Mouse (Mus musculus): ENCODE data around the gene Aldh6a1.

Aldh6a1 gene

DNA sequence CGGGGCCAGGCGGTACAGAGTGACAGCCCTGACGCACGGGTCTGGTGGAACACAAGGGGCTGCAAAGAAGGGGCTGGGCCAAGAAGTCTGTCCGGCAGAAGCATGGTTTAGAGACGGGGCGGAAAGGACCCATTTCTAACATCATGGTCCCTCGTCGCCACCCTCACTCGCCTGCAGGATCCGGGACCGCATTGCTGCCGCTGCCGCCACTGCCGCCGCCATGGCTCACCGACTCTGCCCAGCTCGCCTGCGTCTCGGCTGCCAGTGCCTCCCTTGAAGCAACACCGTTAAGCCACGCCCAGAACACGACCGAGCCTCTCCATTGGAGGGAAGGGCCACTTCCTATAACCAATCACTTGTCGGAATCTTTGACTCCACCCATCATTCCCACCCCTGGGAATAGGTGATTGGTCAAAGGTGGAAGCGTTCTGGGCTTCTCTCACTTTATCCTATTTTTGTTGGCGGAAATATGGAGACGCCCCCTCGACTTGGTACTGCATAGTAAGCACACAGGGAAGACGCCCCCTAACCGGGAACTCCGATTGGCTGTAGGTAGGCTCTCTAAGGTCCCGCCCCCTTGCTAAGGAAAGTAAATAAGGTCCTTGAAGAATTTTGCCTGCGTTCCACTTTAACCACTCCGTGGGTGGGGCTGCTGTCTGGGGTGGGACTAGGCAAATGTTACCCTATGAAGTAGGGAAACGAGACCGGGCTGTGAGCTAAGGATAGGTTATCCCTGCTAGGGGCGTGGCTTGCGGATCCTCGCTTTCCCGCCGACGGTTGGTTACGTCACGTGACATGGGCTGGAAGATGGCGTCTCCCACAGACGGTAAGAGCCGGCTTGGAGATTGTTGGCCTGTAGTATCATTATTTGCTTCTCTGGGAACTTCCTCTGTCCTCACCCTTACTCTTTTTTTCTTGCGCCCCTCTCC, at the start of gene Aldh6a1, which contains the start of gene Lin52:
Gene Aldh6a1, minus strand, starts transcription at position 287 of the 929 bp plus-strand sequence.
Gene Lin52, plus strand, starts transcription at position 705 of the 929 bp plus-strand sequence.
- DNase-seq = peak; percentile 99

DNA sequence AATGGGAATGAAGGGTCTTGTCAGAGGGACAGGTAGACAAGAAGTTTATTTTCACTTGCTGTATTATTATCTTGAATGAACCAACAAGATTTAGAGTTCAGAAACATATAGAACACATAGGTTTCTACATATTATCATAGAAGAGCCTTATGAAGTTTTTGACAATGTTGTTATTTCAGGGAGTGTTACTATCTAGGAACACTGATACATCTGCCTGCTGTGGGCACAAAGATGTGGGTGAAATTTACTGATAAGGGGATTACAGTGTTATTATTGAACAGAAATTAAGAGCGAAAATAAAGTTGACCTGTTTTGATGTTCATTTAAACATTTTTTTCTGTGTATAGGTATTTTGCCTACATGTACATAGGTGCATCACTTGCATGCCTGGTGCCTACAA, 46.0 kb upstream of the Aldh6a1 start:
- no peak for DNase-seq

DNA sequence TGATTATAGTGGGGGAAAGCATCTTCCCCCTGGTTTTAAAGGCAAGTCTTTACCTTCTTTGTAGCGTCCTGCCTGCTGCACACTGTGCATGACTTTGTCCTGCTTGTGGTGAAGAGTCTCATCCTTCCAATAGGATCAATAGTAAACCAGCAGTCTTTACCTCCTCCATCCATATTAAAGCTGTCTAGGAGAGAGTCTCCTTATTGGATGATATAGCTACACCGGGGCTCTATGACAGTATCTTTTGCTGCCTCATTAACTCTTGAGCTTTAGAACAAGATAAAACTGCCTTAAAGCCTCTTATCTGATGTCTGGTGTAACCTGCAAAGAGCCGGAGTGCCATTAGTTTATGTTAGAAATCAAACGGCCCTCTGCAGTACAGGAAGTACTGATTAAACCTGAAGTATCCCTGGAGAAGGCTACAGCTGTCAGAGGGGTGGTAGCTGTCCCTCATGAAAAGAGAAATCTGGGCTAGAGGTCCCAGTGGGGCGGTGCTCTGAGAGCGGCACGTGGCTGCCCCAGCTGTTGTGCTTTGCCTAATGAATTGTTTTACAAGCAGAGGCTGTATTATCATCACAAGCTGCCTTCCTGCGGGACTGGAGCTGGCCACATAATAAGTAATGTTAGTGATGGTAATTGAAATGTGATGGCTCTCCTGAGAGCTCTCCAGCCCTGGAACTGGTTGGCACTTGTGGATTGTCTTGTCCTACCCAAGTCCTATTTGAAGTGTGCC, 36.7 kb upstream of the Aldh6a1 start:
- peak in 1 of 2 experiments; percentile 14 for DNase-seq

DNA sequence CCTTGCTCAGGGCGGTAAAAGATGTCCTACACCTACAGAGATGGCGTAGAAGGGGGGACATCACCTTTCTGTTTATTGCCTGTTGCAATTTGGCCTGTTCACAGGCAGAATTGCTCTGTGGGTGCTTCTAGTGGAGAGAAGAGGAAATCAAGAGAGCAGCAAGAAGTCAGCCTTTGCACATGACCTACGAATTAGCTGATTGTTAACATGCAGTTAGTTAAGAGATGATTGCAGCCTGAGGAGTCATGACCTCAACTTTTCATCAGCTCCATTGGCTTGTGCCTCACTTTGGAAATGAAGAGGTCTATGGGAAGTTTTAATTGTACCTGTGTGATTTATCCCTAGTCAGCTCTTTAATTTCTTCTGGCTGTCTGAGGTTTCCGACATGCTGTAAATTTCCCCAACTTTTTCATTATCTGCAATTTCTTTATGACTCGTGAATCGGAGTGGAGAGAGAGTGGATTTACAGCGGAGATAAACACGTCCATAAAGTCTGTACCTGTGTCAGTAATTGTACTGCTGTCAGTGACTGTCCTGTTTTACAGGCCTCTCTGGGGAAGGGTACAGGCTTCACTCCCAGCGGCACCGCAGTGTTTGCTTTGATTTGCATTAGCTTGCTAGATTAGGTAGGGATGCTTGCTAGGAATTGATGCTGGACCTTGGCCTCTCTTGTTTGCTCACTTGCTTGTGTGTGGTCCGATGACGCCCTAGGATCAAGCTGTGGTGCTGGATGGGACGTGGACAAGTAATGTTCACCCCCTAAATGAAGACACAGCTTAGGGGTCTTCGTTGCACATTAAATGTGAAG, 32.2 kb upstream of the Aldh6a1 start:
- DNase-seq = no peak

DNA sequence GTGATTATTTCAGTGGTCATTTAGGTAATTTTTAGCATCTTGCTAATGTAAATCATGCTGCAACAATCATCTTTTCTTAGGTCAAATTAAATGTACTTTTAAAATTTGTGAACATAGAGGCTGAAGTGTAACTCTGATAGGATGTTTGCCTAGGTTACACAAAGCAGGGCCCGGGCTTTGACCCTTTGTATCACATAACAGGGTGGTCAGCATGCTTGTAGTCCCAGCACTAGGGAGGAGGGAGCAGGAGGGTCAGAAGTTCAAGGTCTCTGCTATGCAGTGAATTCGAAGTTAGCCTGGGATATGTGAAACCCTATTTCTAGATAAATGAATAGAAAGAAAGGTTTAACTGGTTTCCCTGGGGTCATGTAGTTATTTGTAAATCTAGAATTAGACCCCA, 30.4 kb upstream of the Aldh6a1 start:
- no peak for DNase-seq

DNA sequence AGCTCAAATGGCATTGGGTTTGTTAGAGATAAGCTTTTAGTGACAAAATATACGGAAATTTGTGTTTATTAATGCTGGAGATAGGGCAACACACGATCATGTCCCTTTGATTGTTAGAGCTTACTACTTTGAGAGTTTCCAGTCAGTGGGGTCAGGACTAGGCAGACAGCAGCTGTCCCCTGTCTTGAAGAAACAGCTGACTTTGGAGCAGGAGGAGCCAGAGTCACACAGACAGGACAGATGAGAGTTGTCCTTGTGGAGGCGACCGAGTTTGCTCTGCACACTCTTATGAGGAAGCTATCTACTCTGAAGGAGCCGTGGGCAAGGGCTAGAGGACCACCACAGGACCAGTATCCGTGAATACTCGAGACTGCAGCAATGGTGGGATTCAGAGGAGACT, 28.1 kb upstream of the Aldh6a1 start:
- DNase-seq = no peak

DNA sequence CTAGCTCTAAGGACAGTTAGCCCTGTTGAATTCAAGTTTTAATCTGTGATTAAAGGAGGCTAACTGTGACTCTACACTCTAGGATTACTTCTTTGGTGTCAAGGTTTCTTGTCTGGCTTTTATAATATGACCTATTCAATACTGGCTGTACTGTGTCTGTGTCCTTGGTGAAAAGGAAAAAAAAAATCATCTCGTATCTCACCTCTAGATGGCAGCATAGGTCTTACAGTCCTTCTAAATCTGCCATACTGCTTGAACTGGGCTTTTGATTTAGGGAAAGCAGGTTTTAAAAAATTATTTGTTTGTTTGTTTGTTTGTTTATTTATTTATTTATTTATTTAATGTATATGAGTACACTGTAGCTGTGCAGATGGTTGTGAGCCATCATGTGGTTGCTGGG, 17.9 kb upstream of the Aldh6a1 start:
- DNase-seq = no peak

DNA sequence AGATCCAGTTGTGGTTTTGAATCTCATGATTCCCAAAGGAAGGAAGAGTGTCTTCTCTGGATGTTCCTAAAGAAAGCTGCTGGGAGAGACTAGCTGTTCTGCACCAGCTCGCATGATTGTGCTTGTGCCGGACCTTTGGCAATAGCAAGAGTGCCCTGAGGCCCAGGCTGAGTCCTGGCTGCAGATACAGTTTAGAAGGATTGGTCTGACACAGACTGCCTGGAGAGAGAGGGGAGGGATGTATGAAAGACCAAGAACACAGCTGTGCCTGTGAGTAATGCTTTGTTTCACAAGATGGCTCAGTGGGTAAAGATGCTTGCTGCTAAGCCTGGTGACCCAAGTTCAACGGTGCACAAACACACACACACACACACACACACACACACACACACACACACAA, 12.1 kb upstream of the Aldh6a1 start:
- DNase-seq = no peak

DNA sequence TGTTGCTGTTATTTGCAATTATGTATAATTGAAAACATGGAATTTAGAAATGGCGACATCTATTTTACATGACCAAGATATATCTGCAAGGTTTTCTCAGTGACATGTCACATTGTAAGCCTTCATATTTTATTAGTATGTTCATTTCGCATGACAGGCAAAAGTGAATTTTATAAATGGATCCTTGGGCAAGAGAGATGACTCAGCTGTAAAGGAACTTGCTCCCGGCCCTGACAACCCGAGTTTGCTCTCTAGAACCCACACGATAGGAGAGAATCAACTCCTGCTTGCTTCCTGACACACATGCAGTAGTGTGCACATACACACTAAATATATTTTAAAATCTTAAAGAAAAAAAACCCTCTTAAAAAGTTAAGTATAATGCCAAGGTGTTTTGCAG, 10.6 kb upstream of the Aldh6a1 start:
- no peak for DNase-seq

DNA sequence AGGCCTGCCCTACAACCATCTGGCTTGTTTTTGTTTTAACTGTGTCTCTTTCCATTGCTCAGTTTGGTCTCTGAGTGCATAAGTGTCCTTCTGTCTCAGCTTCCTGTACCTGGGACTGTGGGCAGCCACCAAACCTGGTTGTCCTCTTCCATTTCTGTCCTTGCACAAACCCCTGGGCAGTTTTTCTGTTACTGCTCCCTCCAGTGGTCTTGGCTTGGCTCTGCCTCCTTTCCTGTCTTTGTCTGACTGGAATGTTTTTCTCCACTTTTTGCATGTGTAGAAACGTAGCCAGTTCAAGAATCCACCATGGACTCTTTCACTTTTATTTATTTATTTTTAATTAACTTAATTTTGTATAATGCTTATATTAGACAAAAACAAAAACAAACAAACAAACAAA, 9.0 kb upstream of the Aldh6a1 start:
- no peak for DNase-seq

DNA sequence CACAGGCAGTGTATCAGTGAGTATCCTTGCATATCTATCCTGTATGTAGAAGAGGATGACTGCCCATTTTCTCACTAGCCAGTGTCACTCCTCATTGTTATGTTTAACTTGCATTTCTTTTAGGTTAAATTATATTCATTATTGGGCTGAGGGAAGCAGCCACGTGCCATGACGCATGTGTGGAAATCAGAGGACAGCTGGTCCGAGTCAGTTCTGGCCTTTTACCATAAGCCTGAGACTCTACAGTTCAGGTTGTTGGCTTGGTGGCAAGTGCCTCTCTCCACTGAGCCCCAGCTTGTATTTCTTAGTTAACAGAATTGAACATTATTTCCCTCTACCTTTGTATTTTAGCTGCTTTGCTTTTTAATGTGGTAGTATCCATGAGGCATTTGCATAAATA, 6.1 kb upstream of the Aldh6a1 start:
- DNase-seq = no peak

DNA sequence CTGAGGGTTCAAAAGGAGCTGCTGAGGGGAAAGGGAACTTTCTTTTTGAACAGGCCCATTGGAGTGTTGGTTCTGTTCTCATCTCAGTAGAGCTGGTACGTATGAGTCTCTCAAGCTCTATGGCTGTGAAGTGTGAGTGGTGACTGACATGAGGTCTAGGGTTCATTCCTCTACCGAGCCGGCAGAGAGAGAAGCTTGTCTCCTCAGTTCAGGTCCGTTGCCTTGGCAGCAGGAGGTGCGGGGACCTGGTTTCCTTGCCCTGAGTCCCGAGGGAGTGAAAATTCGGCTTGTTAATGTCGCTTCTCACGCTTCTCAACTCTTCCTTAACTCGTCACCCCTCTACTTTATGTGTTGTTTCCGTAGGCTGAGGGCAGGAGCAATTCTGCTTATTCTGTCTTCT, 997 bp upstream of the Aldh6a1 start:
- peak in 1 of 2 experiments; percentile 16 for DNase-seq

DNA sequence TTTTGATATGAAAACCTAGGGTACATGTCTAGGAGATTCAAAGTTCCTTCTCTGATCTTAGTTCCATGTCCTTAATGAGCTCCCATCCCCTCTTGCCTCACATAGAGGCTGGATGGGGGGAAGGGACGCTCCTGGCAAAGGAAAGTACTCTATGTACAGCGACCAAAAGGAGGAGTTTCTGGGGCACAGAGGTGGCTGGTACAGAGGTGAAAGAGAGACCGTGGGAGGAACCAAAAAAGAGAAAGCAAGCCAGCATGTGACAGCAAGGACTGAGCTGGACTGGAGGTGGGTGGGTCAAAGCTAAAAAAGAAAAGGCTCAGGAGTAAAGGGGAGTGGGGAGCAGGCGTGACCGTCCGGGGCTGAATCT, 470 bp downstream of the Aldh6a1 start:
- DNase-seq = peak; percentile 60 to 82

DNA sequence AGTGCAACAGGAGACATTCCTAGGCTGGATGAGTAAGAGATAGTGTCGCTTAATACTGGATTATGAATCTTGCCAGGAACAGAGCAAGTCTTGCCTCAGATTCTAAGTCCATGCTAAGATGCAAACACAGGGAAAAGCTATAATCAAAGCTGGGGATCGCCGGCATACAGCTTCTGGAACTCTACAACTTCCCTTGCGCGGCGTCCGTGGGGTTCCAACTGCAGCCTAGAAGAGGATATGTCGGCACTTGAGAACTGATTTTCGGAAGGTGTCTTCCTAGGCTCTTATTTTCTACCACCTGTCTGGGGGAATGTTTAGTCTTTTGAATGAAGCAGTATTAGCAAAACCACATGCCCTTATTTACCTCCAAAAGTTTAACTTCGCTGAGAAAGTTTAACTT, 917 bp downstream of the Aldh6a1 start:
- DNase-seq = no peak

DNA sequence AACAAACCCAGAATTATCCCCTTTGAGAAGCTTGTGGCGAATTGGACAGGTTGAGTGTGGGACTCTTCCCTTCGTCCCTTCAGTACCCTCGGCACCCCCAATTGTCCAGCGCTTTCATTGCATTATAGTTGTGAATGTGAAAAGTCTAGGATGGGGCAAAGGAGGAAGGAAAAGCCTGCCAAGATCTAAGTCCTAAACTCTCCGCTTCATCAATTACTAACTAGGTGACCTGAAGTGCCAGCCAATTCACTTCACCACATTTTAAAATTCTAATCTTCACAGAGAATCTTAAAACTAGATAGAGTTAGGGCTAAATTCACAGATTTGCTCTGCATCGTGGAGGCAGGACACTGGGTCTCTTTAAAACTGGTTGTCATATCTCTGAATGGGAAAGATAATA, 2.6 kb downstream of the Aldh6a1 start:
- no peak for DNase-seq

DNA sequence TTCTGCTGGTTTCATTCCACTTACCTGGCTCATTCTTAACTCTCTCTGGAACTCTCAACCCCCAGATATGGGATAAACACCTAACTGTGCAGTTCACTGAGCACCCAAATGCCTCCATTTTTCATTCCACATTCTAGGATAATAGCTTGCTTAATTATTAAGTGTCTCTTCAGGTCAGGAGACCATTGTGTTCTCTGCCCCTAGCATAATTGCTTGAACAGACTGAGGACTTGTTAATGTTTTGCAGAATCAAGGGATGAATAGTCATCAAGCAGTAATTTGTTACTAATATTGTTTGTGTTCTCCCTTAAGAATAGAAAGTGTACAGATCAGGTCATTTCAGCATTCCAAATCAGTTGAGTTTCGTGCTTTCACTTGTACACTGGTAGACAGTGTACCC, 3.4 kb downstream of the Aldh6a1 start:
- DNase-seq = no peak

DNA sequence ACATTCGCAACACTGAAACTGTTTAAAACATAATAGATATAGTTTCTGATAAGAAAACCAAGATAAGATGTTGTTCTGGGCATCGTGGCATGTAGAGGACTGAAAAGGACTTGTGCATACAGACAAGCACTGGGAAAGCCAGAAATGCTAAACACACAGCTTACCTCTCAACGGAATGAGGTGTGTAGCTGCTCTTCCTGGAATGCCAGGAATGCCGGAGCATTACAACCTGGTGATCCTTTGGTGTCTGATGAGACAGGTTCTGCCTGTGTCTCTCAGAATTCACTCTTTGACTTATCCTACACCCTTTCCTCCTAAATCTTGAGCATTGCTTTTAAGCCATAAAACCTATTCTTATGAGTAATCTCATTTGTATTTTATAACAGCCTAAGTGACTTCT, 8.3 kb downstream of the Aldh6a1 start:
- DNase-seq = no peak

DNA sequence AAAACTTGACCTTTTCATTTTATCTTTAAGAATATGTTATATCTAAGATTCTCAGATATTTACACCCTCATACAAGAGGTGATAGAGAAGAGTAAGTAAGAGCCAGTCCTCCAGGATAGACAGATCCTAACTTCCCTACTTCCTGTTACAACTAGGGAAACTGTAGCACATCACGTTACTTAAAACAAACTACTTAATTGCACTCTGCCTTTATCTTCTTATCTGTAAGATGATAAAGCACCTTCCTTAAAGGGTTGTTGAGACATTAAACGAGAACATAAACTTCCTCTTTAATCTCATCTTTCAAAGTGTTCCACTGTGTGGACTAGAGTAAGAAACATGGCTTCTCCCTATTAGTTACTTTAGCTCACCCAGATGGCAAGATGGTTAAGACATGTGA, 12.1 kb downstream of the Aldh6a1 start:
- no peak for DNase-seq

DNA sequence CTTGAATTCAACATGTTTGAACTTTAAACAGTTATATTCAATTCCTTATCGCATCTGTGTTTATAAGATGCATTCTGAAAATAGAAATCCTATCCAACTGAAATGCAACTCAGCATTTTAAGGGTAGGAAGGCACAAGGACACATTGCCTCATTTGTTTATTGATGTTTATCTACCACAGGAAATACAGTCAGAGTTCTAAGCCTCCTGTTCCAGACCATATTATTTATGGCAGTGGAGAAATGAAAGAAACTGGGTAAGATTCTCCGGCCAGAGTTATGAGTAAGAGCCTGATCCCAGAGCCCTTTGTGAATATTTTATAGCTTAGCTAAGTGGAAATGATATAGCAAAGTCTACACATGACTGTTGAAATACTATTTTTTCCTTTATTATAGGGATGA, 21.0 kb downstream of the Aldh6a1 start:
- no peak for DNase-seq

DNA sequence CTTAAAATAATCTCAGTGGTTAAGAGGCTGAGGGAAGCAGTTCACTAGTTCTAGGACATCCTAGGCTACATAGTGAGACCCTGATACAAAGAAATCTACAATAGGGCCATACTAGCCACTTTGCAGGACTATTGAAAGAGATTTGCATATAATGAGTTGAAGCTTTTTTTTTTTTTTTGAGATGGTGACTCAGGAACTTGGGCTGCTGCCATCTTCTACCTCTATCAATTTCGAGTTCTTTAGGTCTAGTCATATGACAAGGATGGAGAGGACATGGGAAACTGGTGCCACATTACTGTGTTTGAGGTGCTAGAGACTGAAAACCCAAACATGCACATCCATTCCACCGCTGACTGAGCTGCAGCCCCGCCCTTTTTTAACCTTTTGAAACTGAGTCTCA, 26.8 kb downstream of the Aldh6a1 start:
- no peak for DNase-seq

DNA sequence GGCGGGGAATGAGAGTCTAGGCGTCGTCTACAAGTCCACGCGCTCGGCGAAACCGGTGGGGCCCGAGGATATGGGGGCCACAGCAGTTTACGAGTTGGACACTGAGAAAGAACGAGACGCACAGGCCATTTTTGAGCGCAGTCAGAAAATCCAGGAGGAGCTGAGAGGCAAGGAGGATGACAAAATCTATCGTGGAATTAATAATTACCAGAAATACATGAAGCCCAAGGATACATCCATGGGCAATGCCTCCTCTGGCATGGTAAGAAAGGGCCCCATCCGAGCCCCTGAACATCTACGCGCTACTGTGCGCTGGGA, 33.2 kb downstream of the Aldh6a1 start:
- DNase-seq = no peak

DNA sequence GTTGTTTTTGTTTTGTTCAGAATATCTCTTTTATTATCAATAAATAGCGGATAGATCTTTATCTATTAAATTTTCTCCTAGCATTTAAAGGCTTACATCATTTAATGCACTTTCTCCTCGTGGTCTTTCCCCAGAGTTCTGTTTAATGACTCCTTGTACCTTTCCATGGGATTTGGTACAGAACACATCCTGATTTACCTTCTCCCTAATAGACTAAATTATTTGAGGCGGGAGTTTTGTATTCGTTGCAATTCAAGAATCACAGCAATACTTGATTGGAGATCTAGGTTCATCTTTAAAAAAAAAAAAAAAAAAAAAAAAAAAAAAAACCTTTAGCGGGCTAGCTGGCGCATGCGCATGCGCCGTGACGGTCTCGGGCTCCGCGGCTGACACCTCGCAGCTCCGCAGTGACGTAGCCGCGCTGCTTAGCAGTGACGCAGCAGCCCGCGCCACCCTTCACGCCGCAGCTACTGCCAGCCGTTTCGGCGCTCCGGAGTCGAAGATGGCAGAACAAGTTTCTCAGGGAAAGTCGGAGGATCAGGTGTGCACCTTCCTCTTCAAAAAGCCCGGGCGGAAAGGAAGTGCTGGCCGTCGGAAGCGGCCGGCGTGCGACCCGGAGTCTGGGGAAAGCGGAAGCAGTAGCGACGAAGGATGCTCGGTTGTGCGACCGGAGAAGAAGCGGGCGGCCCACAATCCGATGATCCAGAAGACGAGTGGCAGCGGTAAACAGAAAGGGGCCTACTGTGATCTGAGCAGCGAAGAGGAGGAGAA, 33.8 kb downstream of the Aldh6a1 start, which contains the start of gene Rnf113a2:
Gene Rnf113a2, plus strand, starts transcription at position 363 of the 771 bp plus-strand sequence.
- peak; percentile 81 to 86 for DNase-seq
